Mouse (Mus musculus) heart, embryonic 10.5 days (tissue): Measurements from ENCODE around the gene Flywch1. TPM values are rescaled to one million over a fixed set of nuclear protein-coding genes. Genes with fewer than 3 reads are reported as not detected.
A peak's percentile ranks its signal among the peaks of the same experiment; 100 is the strongest.

ENCODE experiments used
- DNase-seq: peaks from one replicate; pipeline ENCODE4 v3.0.0-alpha.2; 2017; ENCODE audit warnings: low spot score
- H3K27ac ChIP-seq: fragments of 300-500 bp; sonication (generic); 2 replicates; pipeline ENCODE4 v1.5.1; 2016; ENCODE audit warnings: mild to moderate bottlenecking
- H3K27me3 ChIP-seq: fragments of 300-500 bp; sonication (generic); 2 replicates; pipeline ENCODE4 v1.6.1; 2016; ENCODE audit warnings: mild to moderate bottlenecking; ENCODE audit not compliant: poor library complexity, insufficient read depth, severe bottlenecking
- H3K36me3 ChIP-seq: fragments of 300-500 bp; sonication (generic); 2 replicates; pipeline ENCODE4 v1.6.1; 2016; ENCODE audit warnings: mild to moderate bottlenecking, moderate library complexity
- H3K4me1 ChIP-seq: fragments of 300-500 bp; sonication (generic); 2 replicates; pipeline ENCODE4 v1.6.1; 2016; ENCODE audit warnings: mild to moderate bottlenecking
- H3K4me3 ChIP-seq: fragments of 300-500 bp; sonication (generic); 2 replicates; pipeline ENCODE4 v1.5.1; 2016; ENCODE audit warnings: mild to moderate bottlenecking, moderate library complexity
- H3K9me3 ChIP-seq: fragments of 300-500 bp; sonication (generic); 2 replicates; pipeline ENCODE4 v1.6.1; 2016; ENCODE audit warnings: mild to moderate bottlenecking, moderate library complexity
- WGBS: fragments of 180-500 bp; shearing (Covaris S2); methylation state at CpG from one replicate; pipeline ENCODE4 v1.1.7; 2016; 5-methylcytosine and 5-hydroxymethylcytosine counted together
- polyA plus RNA-seq: library from polyadenylated mRNA; unstranded; fragments of >200 nt; fragmentation: Nextera tagmentation; extraction: Ambion mirVana; gene quantifications from 2 replicates; pipeline ENCODE4 v1.2.1, GENCODE M21; 2016

Flywch1 gene
- polyA plus RNA-seq, 1 experiment from 2014 or later: 117 TPM

DNA sequence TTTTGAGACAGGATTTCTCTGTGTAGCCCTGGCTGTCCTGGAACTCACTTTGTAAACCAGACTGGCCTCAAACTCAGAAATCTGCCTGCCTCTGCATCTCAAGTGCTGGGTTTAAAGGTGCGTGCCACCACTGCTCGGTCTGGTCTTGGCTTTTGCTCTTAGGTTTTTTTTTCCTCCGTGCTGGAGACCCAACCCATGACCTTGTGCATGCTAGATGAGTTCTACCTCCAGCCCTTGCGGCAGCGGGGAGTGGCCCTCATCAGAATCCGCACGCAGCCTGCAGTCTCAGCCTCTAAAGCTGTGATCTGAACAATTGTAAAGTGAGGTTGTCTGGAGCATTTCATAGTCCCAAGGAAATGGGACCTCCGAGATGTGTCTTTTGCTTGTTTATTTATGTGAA, 23.9 kb upstream of the Flywch1 start:
- Histone ChIP-seq H3K4me3 (no peak overlapping the region), H3K36me3 (peaks cover 4% of the 10 kb centered on the region; the same call in 1 of the 2 replicates), H3K9me3 (no peaks in the 10 kb centered on the region), H3K4me1 (peaks cover 9% of the 10 kb centered on the region), H3K27ac (no peak overlapping the region), H3K27me3 (no peaks in the 10 kb centered on the region)
- WGBS: 88% methylated on average over 8 of the region's 8 CpGs
- no peak for DNase-seq

DNA sequence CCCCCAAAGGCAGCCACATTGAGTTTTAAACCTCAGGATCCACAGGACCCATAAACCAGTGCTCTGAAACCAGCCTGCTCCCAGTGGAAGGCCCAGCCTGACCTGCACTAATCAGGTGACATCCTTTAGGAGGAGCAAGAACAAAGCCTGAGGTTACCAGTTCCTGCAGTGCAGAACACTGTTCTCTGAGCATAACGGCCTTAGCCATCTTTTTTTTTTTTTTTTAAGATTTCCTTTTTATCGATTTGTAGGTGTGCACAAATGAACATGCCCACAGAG, 19.6 kb upstream of the Flywch1 start:
- no peak for DNase-seq
- no peaks in the 10 kb centered on the region for H3K36me3 ChIP-seq
- 64% methylated on average over 2 of the region's 2 CpGs for WGBS
- H3K4me1 ChIP-seq: peaks cover 21% of the 10 kb centered on the region
- H3K27ac ChIP-seq: peak overlapping the region; percentile 95
- H3K4me3 ChIP-seq: peak overlapping the region; percentile 64
- no peaks in the 10 kb centered on the region for H3K27me3 ChIP-seq
- no peaks in the 10 kb centered on the region for H3K9me3 ChIP-seq

DNA sequence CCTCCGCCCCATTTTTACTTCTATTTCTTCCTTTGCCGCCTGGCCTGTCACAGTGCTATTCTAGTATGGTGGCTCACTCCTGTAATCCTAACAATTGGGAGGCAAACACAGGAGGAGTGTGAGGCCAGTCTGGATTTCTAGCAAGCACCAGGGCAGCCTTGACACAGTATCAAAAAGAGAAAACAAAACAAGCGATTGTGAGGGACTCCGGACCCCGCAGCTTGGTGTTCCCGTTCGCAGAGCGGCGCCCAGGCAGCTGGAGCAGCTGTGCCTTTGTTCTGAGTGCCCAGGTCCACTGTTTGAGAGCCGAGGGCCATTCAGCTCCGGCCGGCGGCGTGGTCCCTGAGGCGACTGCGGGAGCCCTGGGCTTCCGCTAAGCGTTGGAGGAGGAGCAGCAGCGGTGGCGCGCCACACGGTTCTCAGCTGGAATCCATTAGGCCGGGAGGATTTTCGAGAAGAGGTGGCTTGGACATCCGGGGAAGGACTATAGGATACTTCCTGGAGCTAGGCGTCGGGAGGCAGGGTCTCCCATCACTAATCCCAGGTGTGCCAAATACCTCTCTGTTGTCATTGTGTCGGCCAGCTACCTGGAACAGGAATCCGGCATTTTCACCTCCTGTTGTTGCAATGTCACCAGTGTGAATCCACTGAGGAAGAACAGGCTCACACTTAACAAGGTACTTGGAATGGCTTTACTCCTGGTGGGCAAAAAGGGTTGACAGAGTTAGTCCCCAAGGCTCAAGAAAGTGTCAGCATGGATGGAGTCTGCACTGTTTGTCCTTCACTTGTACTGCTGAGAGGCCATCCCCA, 19.1 kb upstream of the Flywch1 start, which contains the start of gene Srrm2:
Gene Srrm2, plus strand, starts transcription at position 264 of the 810 bp plus-strand sequence.
- Histone ChIP-seq H3K27me3 (no peaks in the 10 kb centered on the region), H3K9me3 (no peaks in the 10 kb centered on the region), H3K36me3 (no peaks in the 10 kb centered on the region), H3K4me3 (peak within 1 kb of the TSS; percentile 64), H3K4me1 (peaks cover 27% of the 10 kb centered on the region), H3K27ac (peak within 1 kb of the TSS; percentile 95)
- DNase-seq: no peak
- WGBS: 2% methylated on average over 29 of the region's 29 CpGs

DNA sequence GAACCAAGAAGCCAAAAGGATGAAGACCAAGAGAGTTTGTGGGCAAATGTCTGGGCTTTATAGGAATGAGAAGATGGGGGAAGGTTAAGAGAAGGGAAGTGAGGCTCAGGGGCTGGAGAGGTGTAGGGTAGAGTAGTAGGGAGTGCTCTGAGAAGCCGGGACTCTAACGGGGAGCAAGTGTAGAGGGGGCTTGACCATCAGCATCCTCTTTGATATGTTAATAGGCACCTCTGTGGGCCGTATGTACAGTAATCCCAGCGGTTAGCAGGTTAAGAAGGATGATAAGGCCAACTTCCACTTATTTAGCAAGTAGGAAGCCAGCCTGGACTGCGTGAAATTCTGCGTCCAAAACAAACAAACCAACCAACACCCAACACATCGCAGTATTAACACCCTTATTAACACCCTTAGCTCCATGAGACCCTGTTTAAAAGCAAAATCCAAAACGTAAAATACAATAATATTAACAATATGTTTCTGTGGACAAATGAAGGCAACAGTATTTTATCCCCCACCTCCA, 18.4 kb upstream of the Flywch1 start:
- H3K27ac ChIP-seq: peak overlapping the region; percentile 95
- no peaks in the 10 kb centered on the region for H3K27me3 ChIP-seq
- no peaks in the 10 kb centered on the region for H3K9me3 ChIP-seq
- DNase-seq: no peak
- H3K36me3 ChIP-seq: no peaks in the 10 kb centered on the region
- H3K4me3 ChIP-seq: peak overlapping the region; percentile 64
- peaks cover 30% of the 10 kb centered on the region for H3K4me1 ChIP-seq
- 12% methylated on average over 8 of the region's 8 CpGs for WGBS

DNA sequence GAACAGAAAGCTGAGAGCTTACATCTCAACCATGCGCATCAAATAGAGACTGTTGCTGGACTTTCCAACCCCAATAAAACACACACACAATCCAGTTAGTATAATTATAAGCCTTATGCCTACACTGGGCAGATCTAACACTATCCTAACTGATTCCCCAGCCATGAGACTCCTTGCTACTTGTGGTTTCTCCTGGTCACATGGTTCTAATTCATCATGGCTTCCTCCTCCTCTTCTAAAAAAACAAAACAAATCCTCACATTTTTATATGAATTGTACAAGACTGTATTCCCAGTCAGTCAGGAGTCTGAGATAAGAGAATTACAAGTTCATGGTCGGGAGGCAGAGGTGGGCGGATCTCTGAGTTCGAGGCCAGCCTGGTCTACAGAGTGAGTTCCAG, 17.6 kb upstream of the Flywch1 start:
- Histone ChIP-seq H3K27ac (no peak overlapping the region), H3K4me1 (peaks cover 30% of the 10 kb centered on the region), H3K4me3 (no peak overlapping the region), H3K36me3 (no peaks in the 10 kb centered on the region), H3K27me3 (no peaks in the 10 kb centered on the region), H3K9me3 (no peaks in the 10 kb centered on the region)
- no peak for DNase-seq
- 83% methylated on average over 4 of the region's 4 CpGs for WGBS

DNA sequence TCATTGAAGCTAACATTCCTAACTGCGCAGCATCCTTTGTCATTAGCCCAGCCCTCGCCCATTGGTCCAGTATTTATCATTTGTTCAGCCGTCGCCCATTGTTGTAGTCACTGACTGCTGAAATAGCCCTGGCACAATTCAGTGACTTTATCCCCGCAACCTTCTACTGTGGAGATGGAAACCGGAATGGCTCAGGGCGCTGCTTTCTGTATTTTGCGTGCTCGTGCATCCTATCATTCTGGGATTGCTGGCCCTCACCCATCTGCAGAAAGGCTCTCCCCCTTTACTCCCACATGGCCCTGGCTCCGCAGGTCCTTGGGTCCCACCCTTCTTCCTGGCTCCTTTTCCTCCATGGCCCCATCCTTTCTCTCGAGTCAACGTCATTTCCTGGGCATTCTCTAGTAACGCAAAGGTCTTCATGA, 15.1 kb upstream of the Flywch1 start:
- Histone ChIP-seq H3K36me3 (no peaks in the 10 kb centered on the region), H3K27ac (no peak overlapping the region), H3K4me1 (peaks cover 30% of the 10 kb centered on the region), H3K4me3 (peak overlapping the region; percentile 77), H3K9me3 (no peaks in the 10 kb centered on the region), H3K27me3 (no peaks in the 10 kb centered on the region)
- WGBS: 19% methylated on average over 13 of the region's 13 CpGs
- DNase-seq: no peak

DNA sequence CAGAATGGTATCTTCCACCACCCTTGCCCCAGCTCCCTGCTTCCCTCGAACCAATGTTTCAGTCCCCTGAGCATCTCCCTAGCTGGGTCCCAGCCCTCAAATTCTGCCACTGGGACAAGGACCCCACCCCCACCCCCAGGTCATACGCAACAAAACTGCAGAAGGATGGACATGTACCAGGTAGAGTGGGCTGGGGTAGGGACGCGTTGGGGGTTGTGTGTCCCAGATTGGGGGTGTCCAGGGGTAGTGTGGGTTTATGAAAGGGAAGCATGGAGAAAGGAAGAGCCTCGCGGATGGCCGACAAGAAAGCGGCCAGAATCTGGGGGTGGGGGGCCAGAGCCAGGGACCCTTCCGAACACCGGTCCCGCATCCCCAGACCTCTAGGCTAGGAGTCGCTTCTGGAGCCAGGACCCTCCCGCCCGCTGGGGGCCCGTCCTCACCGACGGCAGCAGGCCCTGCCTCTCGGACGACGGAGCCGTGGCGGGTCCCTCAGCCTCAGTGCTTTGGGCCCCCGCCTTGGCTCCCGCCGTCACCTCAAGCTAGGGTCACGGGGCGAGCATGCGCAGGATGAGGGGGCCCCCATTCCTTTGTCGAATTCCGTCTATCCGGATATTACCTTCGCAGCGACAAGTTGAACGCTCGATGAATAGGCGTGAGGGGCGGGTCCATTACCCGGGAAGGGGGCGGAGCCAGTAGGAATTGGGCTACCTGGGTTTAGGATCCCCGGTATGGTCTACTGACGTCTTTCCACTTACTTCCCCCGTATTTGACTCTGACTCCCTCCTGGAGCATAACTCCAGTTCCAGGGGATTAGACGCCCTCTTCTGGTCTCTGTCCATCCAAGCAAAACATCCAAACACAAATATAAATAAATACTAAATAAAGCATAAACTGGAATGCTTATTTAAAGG, 14.4 kb upstream of the Flywch1 start, which contains the start of gene Flywch2:
Gene Flywch2, minus strand, starts transcription at position 521 of the 911 bp plus-strand sequence.
- H3K27ac ChIP-seq: peak within 1 kb of the TSS; percentile 86
- H3K27me3 ChIP-seq: no peaks in the 10 kb centered on the region
- 3% methylated on average over 43 of the region's 43 CpGs for WGBS
- H3K9me3 ChIP-seq: no peaks in the 10 kb centered on the region
- H3K4me3 ChIP-seq: peak within 1 kb of the TSS; percentile 77
- DNase-seq: no peak
- H3K36me3 ChIP-seq: no peaks in the 10 kb centered on the region
- peaks cover 25% of the 10 kb centered on the region for H3K4me1 ChIP-seq

DNA sequence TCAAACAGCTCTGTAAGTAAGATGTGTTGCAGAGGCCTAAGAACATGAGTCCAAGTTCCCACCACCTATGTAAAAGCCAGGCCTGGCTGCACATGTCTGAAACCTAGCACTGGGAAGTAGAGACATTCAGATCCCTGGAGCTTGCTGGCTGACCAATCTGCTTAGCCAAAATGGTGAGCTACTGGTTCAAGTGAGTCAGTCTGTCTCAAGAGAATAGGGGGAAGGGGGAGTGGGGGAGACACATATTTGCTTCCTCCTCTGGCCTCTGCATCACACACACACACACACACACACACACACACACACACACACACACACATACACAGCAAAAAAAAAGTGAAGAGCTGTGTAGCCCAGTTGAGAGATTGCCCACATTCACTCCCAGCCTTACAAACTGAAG, 11.9 kb upstream of the Flywch1 start:
- H3K4me1 ChIP-seq: peaks cover 12% of the 10 kb centered on the region
- H3K4me3 ChIP-seq: no peak overlapping the region
- 0 out of 2 replicates have a peak, but pooled peaks cover 6% of the 10 kb centered on the region for H3K27me3 ChIP-seq
- no peak for DNase-seq
- H3K27ac ChIP-seq: no peak overlapping the region
- H3K36me3 ChIP-seq: no peaks in the 10 kb centered on the region
- H3K9me3 ChIP-seq: no peaks in the 10 kb centered on the region

DNA sequence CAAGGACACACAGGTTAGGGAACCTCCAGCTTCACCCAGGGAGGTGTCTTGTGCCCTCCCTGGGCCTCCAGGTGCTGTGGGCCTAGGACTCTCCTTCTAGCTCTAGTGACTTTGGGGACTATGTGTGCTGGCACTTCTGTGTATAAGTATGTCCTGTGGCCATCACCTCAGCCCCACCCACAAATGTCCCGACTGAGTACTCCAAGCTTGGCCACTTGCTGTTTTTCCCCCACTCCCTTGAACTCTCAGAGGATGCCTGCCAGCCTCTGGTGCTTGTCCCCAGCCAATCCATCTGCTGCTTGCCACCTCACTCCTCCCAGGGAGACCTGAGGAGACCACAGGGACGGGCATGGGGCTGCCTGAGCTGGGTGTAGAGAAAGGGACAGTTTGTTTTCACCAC, 7.0 kb upstream of the Flywch1 start:
- Histone ChIP-seq H3K4me3 (no peak overlapping the region), H3K4me1 (peaks cover 4% of the 10 kb centered on the region; the same call in 1 of the 2 replicates), H3K9me3 (no peaks in the 10 kb centered on the region), H3K27ac (no peak overlapping the region), H3K36me3 (no peaks in the 10 kb centered on the region), H3K27me3 (0 out of 2 replicates have a peak, but pooled peaks cover 6% of the 10 kb centered on the region)
- no peak for DNase-seq
- 42% methylated on average over 2 of the region's 2 CpGs for WGBS

DNA sequence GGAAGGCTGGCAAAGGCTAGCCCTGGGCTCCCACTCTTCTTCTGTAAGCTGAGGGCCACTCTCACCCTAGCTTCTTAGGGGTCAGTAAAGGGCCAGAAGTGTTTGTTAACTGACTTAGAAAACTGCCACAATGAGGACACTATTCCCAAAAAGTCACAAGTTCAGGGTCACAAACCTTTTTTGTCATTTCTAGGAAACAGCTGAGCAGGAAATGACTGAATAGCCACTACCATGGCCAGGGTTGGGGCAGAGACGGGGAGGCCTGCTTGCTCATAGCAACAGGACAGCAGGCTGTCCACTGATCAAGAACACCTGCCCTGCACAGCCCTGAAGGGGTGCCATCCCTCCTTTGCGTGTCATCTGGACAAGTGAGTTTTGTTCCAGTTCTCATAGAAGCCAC, 5.7 kb upstream of the Flywch1 start:
- H3K4me3 ChIP-seq: no peak overlapping the region
- no peak overlapping the region for H3K27ac ChIP-seq
- peaks cover 4% of the 10 kb centered on the region; the same call in 1 of the 2 replicates for H3K4me1 ChIP-seq
- DNase-seq: no peak
- 79% methylated on average over 2 of the region's 2 CpGs for WGBS
- 0 out of 2 replicates have a peak, but pooled peaks cover 6% of the 10 kb centered on the region for H3K27me3 ChIP-seq
- no peaks in the 10 kb centered on the region for H3K36me3 ChIP-seq
- no peaks in the 10 kb centered on the region for H3K9me3 ChIP-seq

DNA sequence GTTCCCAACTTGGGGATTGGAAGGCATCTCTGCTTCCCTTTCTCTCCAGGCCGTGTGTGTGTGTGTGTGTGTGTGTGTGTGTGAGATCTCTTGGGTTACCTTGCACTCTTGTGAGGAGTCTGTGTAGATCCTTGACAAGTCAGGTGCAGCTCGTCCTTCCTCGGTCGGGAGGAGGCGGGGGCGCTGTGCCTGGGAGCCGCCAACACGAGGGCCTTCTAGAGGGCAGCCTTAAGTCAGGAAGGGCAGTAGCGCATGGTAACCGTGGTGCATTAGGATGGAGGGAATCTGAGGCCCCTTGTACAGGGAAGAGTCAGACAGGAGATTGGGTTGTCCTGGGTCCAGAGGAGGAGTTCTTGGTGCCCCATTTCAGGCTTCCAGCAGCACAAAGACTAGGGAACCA, 4.8 kb upstream of the Flywch1 start:
- H3K4me1 ChIP-seq: peaks cover 7% of the 10 kb centered on the region; the same call in 1 of the 2 replicates
- H3K9me3 ChIP-seq: no peaks in the 10 kb centered on the region
- no peak overlapping the region for H3K27ac ChIP-seq
- WGBS: 71% methylated on average over 10 of the region's 10 CpGs
- H3K4me3 ChIP-seq: no peak overlapping the region
- DNase-seq: peak; percentile 73
- no peaks in the 10 kb centered on the region for H3K36me3 ChIP-seq
- 0 out of 2 replicates have a peak, but pooled peaks cover 6% of the 10 kb centered on the region for H3K27me3 ChIP-seq

DNA sequence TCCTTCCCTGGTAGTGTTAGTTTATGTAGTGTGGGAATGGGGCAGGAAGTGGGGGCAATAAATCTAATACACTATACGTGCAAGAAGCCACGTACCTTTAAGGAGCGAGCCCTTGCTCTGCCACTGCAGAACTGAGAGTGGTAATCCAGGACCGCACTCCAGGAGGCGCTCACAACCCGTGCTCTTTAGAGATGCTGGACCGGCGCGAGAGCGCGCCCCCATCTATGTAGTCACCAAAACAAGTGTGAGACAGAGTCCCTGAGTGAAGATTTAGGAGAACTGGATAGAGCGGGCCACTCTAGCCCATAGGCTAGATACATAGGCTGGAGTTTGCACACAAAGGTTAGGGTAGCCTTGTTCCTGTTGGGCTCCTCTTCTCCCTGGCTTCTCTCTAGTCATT, 2.7 kb upstream of the Flywch1 start:
- no peaks in the 10 kb centered on the region for H3K9me3 ChIP-seq
- H3K27ac ChIP-seq: no peak overlapping the region
- H3K36me3 ChIP-seq: no peaks in the 10 kb centered on the region
- no peak overlapping the region for H3K4me3 ChIP-seq
- peak; percentile 88 for DNase-seq
- H3K4me1 ChIP-seq: peaks cover 15% of the 10 kb centered on the region
- 0 out of 2 replicates have a peak, but pooled peaks cover 6% of the 10 kb centered on the region for H3K27me3 ChIP-seq
- 6% methylated on average over 12 of the region's 12 CpGs for WGBS

DNA sequence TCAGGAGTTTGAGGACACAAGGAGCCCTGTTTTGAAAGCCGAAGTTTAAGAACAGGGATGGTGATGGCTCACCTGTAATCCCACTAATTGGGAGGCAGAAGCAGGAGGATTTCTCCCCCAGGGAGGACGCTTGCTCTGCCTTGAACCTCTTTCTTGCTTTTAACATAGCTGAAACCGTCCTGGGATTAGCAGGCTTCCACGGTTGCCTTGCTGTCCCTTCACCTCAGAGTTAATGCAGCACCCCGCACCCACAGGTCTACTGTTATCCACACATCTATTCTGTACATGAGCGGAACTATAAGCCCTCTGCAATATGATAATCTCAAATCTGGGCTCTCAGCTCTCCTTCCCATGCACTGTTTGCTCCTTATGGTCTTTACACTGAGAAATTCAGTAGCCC, 2.3 kb upstream of the Flywch1 start:
- no peak overlapping the region for H3K27ac ChIP-seq
- peaks cover 15% of the 10 kb centered on the region for H3K4me1 ChIP-seq
- H3K36me3 ChIP-seq: peaks cover 2% of the 10 kb centered on the region
- 0 out of 2 replicates have a peak, but pooled peaks cover 2% of the 10 kb centered on the region for H3K27me3 ChIP-seq
- peak; percentile 68 for DNase-seq
- no peaks in the 10 kb centered on the region for H3K9me3 ChIP-seq
- no peak overlapping the region for H3K4me3 ChIP-seq
- WGBS: 69% methylated on average over 6 of the region's 6 CpGs
